Mouse (Mus musculus) heart, postnatal 4 days (tissue): ENCODE measurements around the gene Kynu. TPM values are rescaled to one million over a fixed set of nuclear protein-coding genes. Genes with fewer than 3 reads are reported as not detected.

Source experiments
- DNase-seq: peaks from one replicate; pipeline ENCODE4 v3.0.0; 2021
- total RNA-seq, 2 experiments: library from RNA; stranded (reverse); gene quantifications; 2 replicates each; pipeline ENCODE4 v1.2.3; 2021

Gene Kynu
- total RNA-seq, 2 experiments from 2014 or later = not detected

GRCm38 (mm10) chr2:43669588-43669987 is 114.5 kb downstream of the Kynu start:
- DNase-seq = no peak

GRCm38 (mm10) chr2:43673619-43674018 is 118.5 kb downstream of the Kynu start:
- peak; percentile 66 for DNase-seq

GRCm38 (mm10) chr2:43674098-43674497 is 119.0 kb downstream of the Kynu start:
- DNase-seq = no peak

GRCm38 (mm10) chr2:43675277-43675676 is 120.1 kb downstream of the Kynu start:
- DNase-seq = no peak

- no peak for DNase-seq
Measured at GRCm38 (mm10) chr2:43690402-43690801, 135.3 kb downstream of the Kynu start.

- no peak for DNase-seq
Measured at GRCm38 (mm10) chr2:43691290-43691689, 136.2 kb downstream of the Kynu start.

GRCm38 (mm10) chr2:43695635-43696034 is 140.5 kb downstream of the Kynu start:
- no peak for DNase-seq

GRCm38 (mm10) chr2:43712611-43713138 is 157.5 kb downstream of the Kynu start:
- DNase-seq = no peak

GRCm38 (mm10) chr2:43722446-43723103 is 167.4 kb downstream of the Kynu start:
- peak; percentile 67 for DNase-seq

GRCm38 (mm10) chr2:43723104-43723541 is 168.0 kb downstream of the Kynu start:
- DNase-seq = no peak

- DNase-seq = no peak
Measured at GRCm38 (mm10) chr2:43727181-43727580, 172.1 kb downstream of the Kynu start.

GRCm38 (mm10) chr2:43727693-43728092 is 172.6 kb downstream of the Kynu start:
- no peak for DNase-seq

- no peak for DNase-seq
Measured at GRCm38 (mm10) chr2:43728831-43729230, 173.7 kb downstream of the Kynu start.

Other genes with a start within 250 kb of the Kynu start
- gene Arhgap15, start 193.5 kb downstream of the Kynu start, total RNA-seq = under 1 TPM; 0.41 to 0.77 TPM